Mouse (Mus musculus) T-helper 17 cell (primary cell): ENCODE measurements at regions not wholly inside any gene's neighbourhood (a gene's known extent, or its start where the extent isn't known, plus 50 kb on each side); places are given as distances from the start of the nearest gene placed in this dataset.

ENCODE experiments used
- in situ Hi-C, 2 experiments: fragments of 300-600 bp; cut with MboI, MseI; formaldehyde crosslinking; loops; 1 replicate in 1 of 2; 2 replicates in 1 of 2; pipeline ENCODE4 v1.15.1; 2025; ENCODE audit warnings: high pct_unique_total_duplicates in 2 of 2

GRCm38 (mm10) chr16:78170627-78171605 lies 130.4 kb upstream of the Cxadr start:
- in situ Hi-C loops = no loop called here

- in situ Hi-C loops = no loop called here
Measured at GRCm38 (mm10) chr16:78156876-78157232, 144.4 kb upstream of the Cxadr start.

GRCm38 (mm10) chr16:78156138-78156875 lies 145.0 kb upstream of the Cxadr start:
- in situ Hi-C loops = no loop called here

- in situ Hi-C loops = no loop called here
Measured at GRCm38 (mm10) chr16:78153899-78154605, 147.2 kb upstream of the Cxadr start.

- in situ Hi-C loops = loop anchor here in 1 of 2 experiments (5.0 kb wide), 1 partner anchor 947 kb away; no protein-coding TSS in a partner anchor
Measured at GRCm38 (mm10) chr16:78144146-78144545, 157.1 kb upstream of the Cxadr start.

DNA sequence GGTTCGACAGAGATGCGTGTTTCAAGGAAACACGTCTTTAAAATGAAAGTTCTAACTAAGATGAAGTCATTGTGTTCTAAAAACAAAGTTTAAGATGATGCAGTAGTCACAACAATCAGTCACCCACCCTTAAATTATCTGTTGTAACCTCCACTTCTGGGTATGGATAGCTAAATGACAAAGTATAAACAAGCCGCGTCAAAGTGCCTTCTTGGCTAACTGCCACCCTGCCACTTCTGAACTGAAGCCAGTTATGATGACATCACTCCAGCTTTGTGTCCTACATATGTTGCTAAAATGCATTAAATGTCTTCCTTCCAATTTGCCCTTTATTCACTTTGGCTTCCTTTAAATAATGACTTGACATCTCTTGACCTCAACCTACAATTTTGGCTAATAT lies 165.8 kb upstream of the Cxadr start:
- in situ Hi-C loops = no loop called here

GRCm38 (mm10) chr16:78134531-78134930 lies 166.8 kb upstream of the Cxadr start:
- in situ Hi-C loops = no loop called here

GRCm38 (mm10) chr16:78121668-78122067 lies 179.6 kb upstream of the Cxadr start:
- in situ Hi-C loops = no loop called here

- in situ Hi-C loops = no loop called here
Measured at GRCm38 (mm10) chr16:78120346-78120899, 180.9 kb upstream of the Cxadr start.

- in situ Hi-C loops = no loop called here
Measured at GRCm38 (mm10) chr16:78104246-78104645, 197.0 kb upstream of the Cxadr start.

GRCm38 (mm10) chr16:78101415-78102326 lies 199.6 kb upstream of the Cxadr start:
- in situ Hi-C loops = no loop called here

DNA sequence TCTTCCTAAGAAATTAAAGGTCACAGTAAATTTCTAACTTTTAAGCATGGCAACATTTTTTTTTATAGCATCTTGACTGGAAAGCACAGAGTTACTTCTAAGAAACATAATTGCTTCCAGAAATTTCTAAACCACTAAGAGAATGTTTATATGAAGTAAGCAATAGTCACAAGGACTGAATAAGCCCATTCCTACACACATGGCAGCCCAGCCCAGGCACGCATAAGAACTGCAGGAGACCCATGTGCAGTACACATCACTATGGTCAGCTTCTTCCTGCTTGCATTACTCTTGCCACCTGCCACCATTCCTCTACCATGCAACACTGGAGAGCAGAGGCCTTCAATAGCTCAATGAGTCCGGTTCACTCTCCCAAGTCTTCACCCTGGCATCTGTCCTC lies 201.4 kb upstream of the Cxadr start:
- in situ Hi-C loops = no loop called here

DNA sequence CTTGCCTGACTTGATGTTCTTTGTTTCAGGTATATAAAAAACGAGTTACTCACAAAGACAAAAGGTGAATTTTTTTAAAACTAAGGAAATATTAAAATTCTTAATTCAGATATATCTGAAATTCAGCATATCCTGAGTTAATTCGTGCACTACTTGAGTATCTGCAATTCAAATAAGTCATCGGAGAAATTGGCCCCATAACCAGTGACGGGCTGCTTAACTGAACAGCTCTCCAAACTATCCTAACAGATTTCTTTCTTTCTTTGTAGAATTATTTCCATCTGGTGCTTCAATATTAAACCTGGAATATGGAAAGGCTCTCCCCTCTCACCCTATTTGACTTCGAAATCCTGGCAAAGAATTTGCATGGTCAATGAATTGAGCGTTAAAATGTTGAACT lies 202.2 kb upstream of the Cxadr start:
- in situ Hi-C loops = no loop called here

DNA sequence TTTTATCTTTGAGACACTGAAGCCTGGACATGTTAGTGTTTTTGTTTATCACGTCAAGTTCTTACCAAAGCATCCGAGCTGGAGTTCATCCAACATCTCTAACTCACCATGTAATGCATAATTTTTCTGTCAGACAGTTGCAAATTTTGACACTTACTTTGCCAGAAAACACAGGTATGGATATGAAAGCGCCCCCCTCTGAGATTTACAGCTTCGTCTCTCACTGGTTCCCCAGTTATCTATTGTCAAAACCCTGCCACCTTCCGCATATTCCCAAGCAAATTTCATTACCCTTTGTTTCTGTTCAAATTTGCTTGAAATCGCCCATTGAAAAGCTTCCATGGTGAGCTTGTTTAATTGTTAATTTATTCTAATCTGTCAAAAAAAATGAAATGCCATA lies 202.7 kb upstream of the Cxadr start:
- in situ Hi-C loops = no loop called here

GRCm38 (mm10) chr16:78096571-78096970 lies 204.7 kb upstream of the Cxadr start:
- in situ Hi-C loops = no loop called here

DNA sequence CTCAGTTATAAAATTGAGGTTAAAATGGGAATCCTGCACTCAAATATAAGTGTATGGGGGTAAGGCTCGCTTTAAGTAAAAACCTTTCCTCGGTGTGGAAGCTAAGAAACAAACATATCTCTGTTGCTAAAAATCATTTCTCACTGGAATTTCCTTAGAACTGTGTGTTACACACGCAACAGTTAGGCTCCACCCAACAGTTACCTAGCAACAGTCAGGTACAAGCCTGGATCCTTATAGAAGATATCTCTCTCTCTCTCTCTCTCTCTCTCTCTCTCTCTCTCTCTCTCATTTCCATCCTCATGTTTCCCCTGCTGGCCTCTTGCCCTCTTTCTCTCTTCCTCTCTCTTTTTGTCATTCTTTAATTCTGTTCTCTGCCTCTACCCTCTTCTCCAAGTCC lies 211.1 kb upstream of the Cxadr start:
- in situ Hi-C loops = no loop called here

DNA sequence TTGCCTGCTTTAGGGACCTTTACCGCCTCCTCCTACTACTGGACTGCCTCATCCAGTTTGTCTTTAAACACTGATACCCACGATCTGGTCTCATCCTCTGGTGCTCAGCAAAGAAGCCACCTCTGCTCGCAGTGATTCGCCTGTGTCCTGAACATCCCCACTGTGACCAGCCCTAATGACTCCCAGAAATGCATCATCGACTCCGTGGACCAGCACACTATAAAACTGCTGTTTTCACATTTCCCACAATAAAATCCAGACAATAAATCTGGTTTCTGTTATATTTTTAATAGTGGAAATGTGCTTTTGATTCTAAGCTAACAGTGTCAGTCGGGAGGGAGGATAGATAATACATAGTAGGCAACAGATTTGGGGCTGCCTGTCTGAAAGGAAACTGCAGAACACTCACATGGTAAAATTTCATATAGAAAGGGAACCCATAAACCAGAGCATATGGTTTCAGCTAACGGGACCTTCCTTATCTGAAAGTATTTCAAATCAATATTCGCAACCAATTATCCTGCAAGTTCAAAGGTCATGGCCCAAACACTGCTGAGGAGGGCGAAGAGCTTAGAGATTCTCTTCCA lies 233.7 kb upstream of the Cxadr start:
- in situ Hi-C loops = no loop called here

- in situ Hi-C loops = no loop called here
Measured at GRCm38 (mm10) chr16:78060516-78060915, 240.8 kb upstream of the Cxadr start.

GRCm38 (mm10) chr16:78057549-78057948 lies 243.7 kb upstream of the Cxadr start:
- in situ Hi-C loops = no loop called here

DNA sequence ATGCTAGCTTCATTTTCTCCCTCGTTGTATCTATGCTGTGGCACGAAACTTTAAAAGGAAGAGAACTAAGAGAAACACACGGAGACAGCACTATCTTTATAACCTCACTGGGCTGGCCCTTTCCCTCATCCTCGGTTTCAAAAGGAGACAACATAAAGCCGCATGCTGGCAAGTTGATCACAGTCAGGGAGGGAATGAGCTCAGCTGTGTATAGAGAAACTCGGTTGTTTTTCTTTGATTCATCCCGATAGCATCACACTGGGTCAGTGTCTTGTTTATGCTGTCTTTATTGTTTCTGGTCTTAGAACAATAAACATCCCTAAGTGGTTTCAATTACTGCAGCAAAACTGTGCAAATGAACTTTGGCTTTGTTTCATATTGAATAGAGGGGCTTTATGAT lies 249.2 kb upstream of the Cxadr start:
- in situ Hi-C loops = loop anchor here in 1 of 2 experiments (5.0 kb wide), 1 partner anchor 575 kb away; no protein-coding TSS in a partner anchor
